Mouse (Mus musculus): ENCODE measurements at regions not wholly inside any gene's neighbourhood (a gene's known extent, or its start where the extent isn't known, plus 50 kb on each side); places are given as distances from the start of the nearest gene placed in this dataset.

DNA sequence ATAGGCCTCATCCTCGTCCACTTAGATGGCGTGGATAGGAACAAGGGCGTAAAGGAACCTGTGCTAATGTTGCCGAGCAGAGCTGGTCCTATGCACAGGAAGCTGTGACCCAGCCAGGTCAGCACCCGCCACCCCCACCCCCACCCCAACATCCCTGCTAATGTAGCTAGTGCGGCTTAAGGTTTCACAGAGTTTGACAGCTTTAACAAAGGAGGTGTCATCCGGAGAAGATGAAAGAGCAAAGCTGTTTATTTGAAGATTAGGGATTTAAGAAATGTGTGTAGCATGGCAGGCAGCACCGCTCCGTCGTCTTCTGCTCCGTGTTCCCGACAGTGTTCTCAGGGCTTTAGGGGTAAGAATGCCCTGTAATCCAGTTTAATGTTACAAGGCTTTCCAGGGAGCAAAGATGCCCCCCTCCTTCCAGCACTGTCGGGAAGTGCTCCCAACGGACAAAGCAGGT, 93.5 kb downstream of the Thnsl2 start:
- ATAC-seq (ENCODE audit: insufficient read depth, low read depth): no peak
- Histone ChIP-seq H3K4me1 (ENCODE audit: control insufficient read depth, insufficient read depth) (no peaks in the 10 kb centered on the region), H3K4me2 (ENCODE audit: low read depth, low read length) (no peak overlapping the region), H3K36me3 (replicated peaks; ENCODE audit: control insufficient read depth, insufficient read depth, low read length) (no peaks in the 10 kb centered on the region), H3K9ac (replicated peaks; ENCODE audit: low read depth, low read length) (no peak overlapping the region), H3K27me3 (ENCODE audit: control insufficient read depth, insufficient read depth, low read length) (peaks cover 12% of the 10 kb centered on the region; the same call in 1 of the 2 replicates), H3K4me3 (ENCODE audit: low read depth, low read length) (no peak overlapping the region), H3K9me3 (replicated peaks; ENCODE audit: control insufficient read depth, low read length) (no peaks in the 10 kb centered on the region), H3K27ac (ENCODE audit: low read depth) (no peak overlapping the region)
- DNase-seq (ENCODE audit: low spot score): no peak
- 17% methylated on average over 14 of the region's 14 CpGs for WGBS
- no peak for TF ChIP-seq CTCF (IDR thresholded peaks at IDR 0.05; ENCODE audit: low read depth)
- no peak for TF ChIP-seq EP300 (IDR thresholded peaks at IDR 0.05; ENCODE audit: low read depth)

DNA sequence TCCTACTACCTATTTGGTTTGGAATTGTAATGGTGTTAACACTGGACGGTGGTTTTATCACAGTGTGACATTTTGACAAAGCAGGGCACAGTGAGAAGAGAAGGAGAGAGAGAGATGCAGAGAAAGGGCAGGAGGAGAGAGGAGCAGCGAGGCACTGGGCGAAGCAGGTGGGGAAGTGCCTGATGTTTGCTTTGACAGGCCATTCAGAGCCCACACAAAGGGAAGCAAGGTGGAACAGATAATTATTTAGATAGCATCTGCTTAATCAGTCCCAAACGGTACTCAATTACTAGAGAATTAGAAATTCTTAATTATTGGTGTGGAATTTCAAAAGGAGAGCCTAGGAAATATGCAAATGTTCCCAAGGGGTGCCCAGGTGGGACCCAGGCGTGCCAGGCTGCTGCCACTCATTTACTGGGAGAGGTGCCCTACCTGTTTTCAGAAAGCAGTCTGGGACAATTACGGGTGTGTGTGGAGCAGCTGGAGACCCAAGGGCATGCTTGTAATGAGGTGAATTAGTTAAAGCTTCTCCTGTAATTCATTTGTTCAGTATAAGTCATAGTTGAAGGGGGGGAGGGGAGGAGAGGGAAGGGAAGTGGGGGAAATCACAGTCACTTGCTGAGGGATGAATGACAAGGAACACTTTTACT, 86.9 kb downstream of the Thnsl2 start:
- TF ChIP-seq EP300 (IDR thresholded peaks at IDR 0.05; ENCODE audit: low read depth) (no peak), CTCF (IDR thresholded peaks at IDR 0.05; ENCODE audit: low read depth) (no peak)
- no peaks in the 10 kb centered on the region for H3K27me3 ChIP-seq (ENCODE audit: control insufficient read depth, insufficient read depth, low read length)
- no peak overlapping the region for H3K9ac ChIP-seq (replicated peaks; ENCODE audit: low read depth, low read length)
- H3K9me3 ChIP-seq (replicated peaks; ENCODE audit: control insufficient read depth, low read length): no peaks in the 10 kb centered on the region
- WGBS: 55% methylated on average over 6 of the region's 6 CpGs
- H3K36me3 ChIP-seq (replicated peaks; ENCODE audit: control insufficient read depth, insufficient read depth, low read length): no peaks in the 10 kb centered on the region
- DNase-seq (ENCODE audit: low spot score): no peak
- no peak overlapping the region for H3K4me2 ChIP-seq (ENCODE audit: low read depth, low read length)
- H3K4me1 ChIP-seq (ENCODE audit: control insufficient read depth, insufficient read depth): no peaks in the 10 kb centered on the region
- H3K4me3 ChIP-seq (ENCODE audit: low read depth, low read length): no peak overlapping the region
- H3K27ac ChIP-seq (ENCODE audit: low read depth): no peak overlapping the region
- no peak for ATAC-seq (ENCODE audit: insufficient read depth, low read depth)

DNA sequence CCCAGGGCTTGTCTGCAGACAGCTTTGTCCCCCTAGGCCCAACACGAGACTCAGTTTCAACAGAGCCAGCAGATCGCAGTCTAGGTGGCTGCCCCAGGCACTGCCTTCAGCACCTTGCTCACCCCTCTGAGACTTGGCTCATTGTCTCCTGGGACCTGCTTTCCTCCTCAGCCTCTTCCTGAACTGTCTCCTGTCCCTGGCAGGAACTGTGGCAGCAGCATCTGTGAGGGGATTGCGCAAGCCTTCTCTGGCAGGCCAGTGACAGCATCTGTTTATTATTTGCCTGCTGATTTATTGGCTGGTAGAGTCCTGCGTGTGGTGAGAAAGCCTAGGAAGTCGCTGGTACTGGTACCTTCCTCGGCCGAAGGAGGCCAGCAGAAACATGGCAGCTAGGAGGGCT, 84.1 kb downstream of the Thnsl2 start:
- no peaks in the 10 kb centered on the region for H3K9me3 ChIP-seq (replicated peaks; ENCODE audit: control insufficient read depth, low read length)
- no peaks in the 10 kb centered on the region for H3K36me3 ChIP-seq (replicated peaks; ENCODE audit: control insufficient read depth, insufficient read depth, low read length)
- no peak overlapping the region for H3K4me3 ChIP-seq (ENCODE audit: low read depth, low read length)
- no peak overlapping the region for H3K27ac ChIP-seq (ENCODE audit: low read depth)
- no peak for ATAC-seq (ENCODE audit: insufficient read depth, low read depth)
- H3K4me2 ChIP-seq (ENCODE audit: low read depth, low read length): no peak overlapping the region
- no peaks in the 10 kb centered on the region for H3K4me1 ChIP-seq (ENCODE audit: control insufficient read depth, insufficient read depth)
- no peak for DNase-seq (ENCODE audit: low spot score)
- WGBS: 55% methylated on average over 7 of the region's 7 CpGs
- H3K27me3 ChIP-seq (ENCODE audit: control insufficient read depth, insufficient read depth, low read length): no peaks in the 10 kb centered on the region
- TF ChIP-seq CTCF (IDR thresholded peaks at IDR 0.05; ENCODE audit: low read depth) (no peak), EP300 (IDR thresholded peaks at IDR 0.05; ENCODE audit: low read depth) (no peak)
- no peak overlapping the region for H3K9ac ChIP-seq (replicated peaks; ENCODE audit: low read depth, low read length)

DNA sequence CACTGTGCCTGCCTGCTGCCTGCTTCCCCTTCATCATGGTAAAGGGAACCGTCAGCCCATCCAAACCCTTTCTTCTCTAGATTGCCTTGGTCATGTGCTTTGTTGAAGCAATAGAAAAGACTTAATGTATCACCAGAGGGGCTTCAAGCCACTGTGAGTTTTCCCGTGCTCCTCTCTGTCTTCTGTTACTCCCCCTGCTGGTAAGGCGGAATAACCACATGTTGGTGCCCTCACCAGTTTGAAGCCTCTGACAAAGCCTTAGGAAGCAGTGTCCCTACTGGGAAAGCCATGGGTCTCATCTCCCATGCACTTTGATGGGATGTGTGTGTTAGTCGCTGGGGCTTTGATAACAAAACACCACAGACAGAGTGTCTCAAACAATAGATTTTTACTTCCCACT, 81.3 kb downstream of the Thnsl2 start:
- no peak for DNase-seq (ENCODE audit: low spot score)
- H3K4me1 ChIP-seq (ENCODE audit: control insufficient read depth, insufficient read depth): no peaks in the 10 kb centered on the region
- no peaks in the 10 kb centered on the region for H3K27me3 ChIP-seq (ENCODE audit: control insufficient read depth, insufficient read depth, low read length)
- no peak overlapping the region for H3K27ac ChIP-seq (ENCODE audit: low read depth)
- no peaks in the 10 kb centered on the region for H3K9me3 ChIP-seq (replicated peaks; ENCODE audit: control insufficient read depth, low read length)
- no peak for TF ChIP-seq EP300 (IDR thresholded peaks at IDR 0.05; ENCODE audit: low read depth)
- no peak for TF ChIP-seq CTCF (IDR thresholded peaks at IDR 0.05; ENCODE audit: low read depth)
- 68% methylated on average over 4 of the region's 4 CpGs for WGBS
- H3K4me2 ChIP-seq (ENCODE audit: low read depth, low read length): no peak overlapping the region
- H3K4me3 ChIP-seq (ENCODE audit: low read depth, low read length): no peak overlapping the region
- H3K9ac ChIP-seq (replicated peaks; ENCODE audit: low read depth, low read length): no peak overlapping the region
- no peak for ATAC-seq (ENCODE audit: insufficient read depth, low read depth)
- H3K36me3 ChIP-seq (replicated peaks; ENCODE audit: control insufficient read depth, insufficient read depth, low read length): no peaks in the 10 kb centered on the region

DNA sequence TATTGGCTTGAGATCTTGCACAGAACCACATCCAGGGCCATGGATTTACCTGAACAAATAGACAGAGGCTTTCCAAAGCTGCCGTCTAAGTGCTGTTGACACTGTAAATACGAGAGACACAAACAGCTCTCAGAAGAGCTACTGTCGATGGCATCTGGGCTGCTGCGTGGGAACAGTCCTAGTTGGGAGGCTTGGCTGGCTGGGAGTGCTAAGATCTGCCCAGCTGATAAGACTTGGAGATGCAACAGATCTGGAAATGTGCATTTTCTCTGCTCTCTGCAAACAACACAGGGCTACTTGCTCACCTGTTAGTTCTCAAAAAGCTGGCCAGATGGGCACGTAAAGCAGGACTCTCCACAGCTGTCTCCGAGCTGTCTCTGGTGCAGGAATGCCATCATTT, 78.8 kb downstream of the Thnsl2 start:
- DNase-seq (ENCODE audit: low spot score) (no peak), ATAC-seq (ENCODE audit: insufficient read depth, low read depth) (no peak)
- WGBS: 59% methylated on average over 6 of the region's 6 CpGs

DNA sequence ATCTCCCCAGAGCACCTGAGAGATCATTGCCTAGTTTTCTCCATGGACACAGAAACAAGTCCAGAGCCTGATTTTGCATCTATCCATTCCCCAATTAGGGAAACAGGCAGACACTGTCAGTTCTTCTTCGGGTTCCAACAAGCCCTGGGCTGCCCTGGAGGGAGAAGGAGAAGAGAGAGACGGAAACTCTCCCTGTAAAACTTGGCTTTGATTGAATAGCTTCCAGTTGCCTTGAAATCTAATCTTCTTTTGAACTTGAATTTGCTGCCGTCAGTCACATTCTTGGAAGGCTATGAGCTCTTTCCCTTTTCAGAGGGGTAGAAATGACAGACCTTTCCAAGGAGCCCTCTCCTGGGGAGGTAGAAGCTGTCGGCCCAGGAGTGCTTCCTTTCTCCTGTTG, 75.0 kb downstream of the Thnsl2 start:
- TF ChIP-seq EP300 (IDR thresholded peaks at IDR 0.05; ENCODE audit: low read depth) (no peak), CTCF (IDR thresholded peaks at IDR 0.05; ENCODE audit: low read depth) (no peak)
- Histone ChIP-seq H3K9me3 (replicated peaks; ENCODE audit: control insufficient read depth, low read length) (no peaks in the 10 kb centered on the region), H3K4me1 (ENCODE audit: control insufficient read depth, insufficient read depth) (no peaks in the 10 kb centered on the region), H3K27ac (ENCODE audit: low read depth) (no peak overlapping the region), H3K4me3 (ENCODE audit: low read depth, low read length) (no peak overlapping the region), H3K9ac (replicated peaks; ENCODE audit: low read depth, low read length) (no peak overlapping the region), H3K36me3 (replicated peaks; ENCODE audit: control insufficient read depth, insufficient read depth, low read length) (no peaks in the 10 kb centered on the region), H3K27me3 (ENCODE audit: control insufficient read depth, insufficient read depth, low read length) (no peaks in the 10 kb centered on the region), H3K4me2 (ENCODE audit: low read depth, low read length) (no peak overlapping the region)
- WGBS: 33% methylated on average over 4 of the region's 4 CpGs
- ATAC-seq (ENCODE audit: insufficient read depth, low read depth) (no peak), DNase-seq (ENCODE audit: low spot score) (no peak)

More for the DNA sequence above, 78.8 kb downstream of the Thnsl2 start:
- Histone ChIP-seq H3K4me1 (ENCODE audit: control insufficient read depth, insufficient read depth) (no peaks in the 10 kb centered on the region), H3K9ac (replicated peaks; ENCODE audit: low read depth, low read length) (no peak overlapping the region), H3K9me3 (replicated peaks; ENCODE audit: control insufficient read depth, low read length) (no peaks in the 10 kb centered on the region), H3K27ac (ENCODE audit: low read depth) (no peak overlapping the region), H3K36me3 (replicated peaks; ENCODE audit: control insufficient read depth, insufficient read depth, low read length) (no peaks in the 10 kb centered on the region), H3K27me3 (ENCODE audit: control insufficient read depth, insufficient read depth, low read length) (no peaks in the 10 kb centered on the region), H3K4me2 (ENCODE audit: low read depth, low read length) (no peak overlapping the region), H3K4me3 (ENCODE audit: low read depth, low read length) (no peak overlapping the region)
- no peak for TF ChIP-seq CTCF (IDR thresholded peaks at IDR 0.05; ENCODE audit: low read depth)
- no peak for TF ChIP-seq EP300 (IDR thresholded peaks at IDR 0.05; ENCODE audit: low read depth)

All from heart, postnatal 0 days (tissue).